Mouse (Mus musculus) lung, postnatal 0 days (tissue): ENCODE measurements around the gene Mgat4a. TPM values are rescaled to one million over a fixed set of nuclear protein-coding genes. Genes with fewer than 3 reads are reported as not detected.

Experiments used
- ATAC-seq: fragments of 200-750 bp; cut with Nextera tagmentation; 2 replicates; pipeline ENCODE4 v1.8.0; 2017; ENCODE audit warnings: moderate library complexity
- DNase-seq: peaks from one replicate; pipeline ENCODE4 v3.0.0-alpha.2; 2016; ENCODE audit warnings: low spot score
- H3K27ac ChIP-seq: fragments of 300-500 bp; sonication (generic); 2 replicates; pipeline ENCODE4 v1.5.1; 2014; ENCODE audit warnings: antibody characterized with exemption, mild to moderate bottlenecking, low read length, mixed read lengths
- H3K27me3 ChIP-seq: fragments of 300-500 bp; sonication (generic); replicated peaks from 2 replicates; pipeline ENCODE4 v1.6.1; 2014; ENCODE audit warnings: low read length, mixed read lengths; ENCODE audit not compliant: insufficient read depth
- H3K36me3 ChIP-seq: fragments of 300-500 bp; sonication (generic); 2 replicates; pipeline ENCODE4 v1.6.1; 2014; ENCODE audit warnings: low read length, mixed read lengths; ENCODE audit not compliant: insufficient read depth
- H3K4me1 ChIP-seq: fragments of 300-500 bp; sonication (generic); 2 replicates; pipeline ENCODE4 v1.6.1; 2014; ENCODE audit warnings: antibody characterized with exemption, low read depth, low read length, mixed read lengths; ENCODE audit not compliant: insufficient read depth
- H3K4me2 ChIP-seq: fragments of 300-500 bp; sonication (generic); replicated peaks from 2 replicates; pipeline ENCODE4 v1.6.1; 2014; ENCODE audit warnings: low read depth, mild to moderate bottlenecking, low read length, moderate library complexity, mixed read lengths
- H3K4me3 ChIP-seq: fragments of 300-500 bp; sonication (generic); 2 replicates; pipeline ENCODE4 v1.5.1; 2014; ENCODE audit warnings: low read depth, low read length
- H3K9ac ChIP-seq: fragments of 300-500 bp; sonication (generic); replicated peaks from 2 replicates; pipeline ENCODE4 v1.6.1; 2014; ENCODE audit warnings: low read depth, mild to moderate bottlenecking
- H3K9me3 ChIP-seq: fragments of 300-500 bp; sonication (generic); 2 replicates; pipeline ENCODE4 v1.6.1; 2016; ENCODE audit warnings: low read length, mixed read lengths
- CTCF ChIP-seq: IDR thresholded peaks from 2 replicates; pipeline ENCODE4 v1.5.1; 2016; ENCODE audit warnings: antibody characterized with exemption, mild to moderate bottlenecking
- EP300 ChIP-seq: IDR thresholded peaks from 2 replicates; pipeline ENCODE4 v1.6.1; 2016; ENCODE audit warnings: antibody characterized with exemption, mild to moderate bottlenecking, control low read depth
- WGBS: fragments of 180-500 bp; shearing (Covaris S2); extraction: QIAGEN DNeasy Blood & Tissue Kit; methylation state at CpG from one replicate; pipeline ENCODE4 v1.1.7; 2014; 5-methylcytosine and 5-hydroxymethylcytosine counted together
- polyA plus RNA-seq: library from polyadenylated mRNA; unstranded; fragments of >200 nt; fragmentation: Nextera tagmentation; extraction: Ambion mirVana; gene quantifications from 2 replicates; pipeline ENCODE4 v1.2.1, GENCODE M21; 2015

The Mgat4a gene
- 5.4 and 6.0 TPM in 2 replicates for polyA plus RNA-seq

DNA sequence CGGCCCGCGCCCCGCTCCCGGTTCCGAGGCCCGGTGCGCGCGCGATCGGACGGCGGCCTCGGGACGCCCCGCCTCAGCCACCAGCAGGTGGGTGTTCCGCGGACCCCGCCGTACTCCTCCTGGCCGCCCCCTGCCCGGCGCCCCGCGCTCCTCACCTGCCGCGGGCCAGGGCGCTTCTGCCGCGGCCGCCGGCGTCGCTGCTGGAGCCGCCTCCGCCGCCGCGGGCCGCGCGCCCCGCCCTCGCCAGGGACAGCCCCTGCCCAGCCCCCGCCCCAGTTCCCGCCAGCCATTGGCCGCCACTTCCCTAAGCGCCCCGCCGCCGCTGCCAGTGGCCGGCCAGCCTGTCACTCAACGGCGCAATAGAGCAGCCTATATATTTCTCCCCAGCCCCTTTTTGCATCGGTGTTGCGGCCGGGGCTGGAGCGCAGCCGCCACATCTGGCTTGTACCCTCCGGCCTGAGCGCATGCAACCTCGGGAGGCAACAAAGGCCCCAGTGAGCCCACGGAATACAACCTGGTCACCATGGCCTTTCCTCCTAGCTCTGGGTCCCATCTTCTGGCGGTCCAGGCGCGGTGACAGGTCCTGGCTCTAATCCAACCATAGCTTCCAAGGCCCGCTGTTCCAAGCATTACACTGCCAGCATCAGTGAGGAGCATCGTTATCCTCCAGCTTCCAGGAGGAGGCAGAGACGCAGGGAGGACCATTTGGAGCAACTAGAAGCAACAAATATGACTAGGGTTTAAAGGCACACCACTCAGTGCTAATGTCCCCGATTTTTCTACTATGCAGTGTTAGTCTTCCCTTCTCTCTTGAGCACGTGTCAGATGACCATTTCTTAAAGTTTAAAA is at the start of gene Mgat4a:
Gene Mgat4a, minus strand, starts transcription at position 207 of the 849 bp plus-strand sequence.
- peak within 1 kb of the TSS; percentile 99 for H3K4me2 ChIP-seq
- no peak for TF ChIP-seq EP300
- TF ChIP-seq CTCF, result no peak
- no peak within 1 kb of the TSS for H3K27ac ChIP-seq
- no peaks in the 10 kb centered on the region for H3K4me1 ChIP-seq
- no peaks in the 10 kb centered on the region for H3K36me3 ChIP-seq
- WGBS, result 4% methylated on average over 38 of the region's 72 CpGs
- no peaks in the 10 kb centered on the region for H3K27me3 ChIP-seq
- no peaks in the 10 kb centered on the region for H3K9me3 ChIP-seq
- ATAC-seq (peak; percentile 99), DNase-seq (peak; percentile 95)
- peak within 1 kb of the TSS; percentile 52 for H3K9ac ChIP-seq
- H3K4me3 ChIP-seq, result peak within 1 kb of the TSS; percentile 80

GRCm38 (mm10) chr1:37585809-37586480 is 45.1 kb upstream of the Mgat4a start:
- Histone ChIP-seq H3K27ac (no peak overlapping the region), H3K4me3 (no peak overlapping the region), H3K4me2 (no peak overlapping the region), H3K36me3 (no peaks in the 10 kb centered on the region), H3K9me3 (no peaks in the 10 kb centered on the region), H3K9ac (no peak overlapping the region), H3K27me3 (no peaks in the 10 kb centered on the region), H3K4me1 (no peaks in the 10 kb centered on the region; the same call in 1 of the 2 replicates)
- ATAC-seq (0 out of 2 replicates have a peak, but pooled peaks have one; percentile 23), DNase-seq (peak; percentile 23)
- TF ChIP-seq CTCF (no peak), EP300 (no peak)
- WGBS, result 64% methylated on average over 13 of the region's 13 CpGs

DNA sequence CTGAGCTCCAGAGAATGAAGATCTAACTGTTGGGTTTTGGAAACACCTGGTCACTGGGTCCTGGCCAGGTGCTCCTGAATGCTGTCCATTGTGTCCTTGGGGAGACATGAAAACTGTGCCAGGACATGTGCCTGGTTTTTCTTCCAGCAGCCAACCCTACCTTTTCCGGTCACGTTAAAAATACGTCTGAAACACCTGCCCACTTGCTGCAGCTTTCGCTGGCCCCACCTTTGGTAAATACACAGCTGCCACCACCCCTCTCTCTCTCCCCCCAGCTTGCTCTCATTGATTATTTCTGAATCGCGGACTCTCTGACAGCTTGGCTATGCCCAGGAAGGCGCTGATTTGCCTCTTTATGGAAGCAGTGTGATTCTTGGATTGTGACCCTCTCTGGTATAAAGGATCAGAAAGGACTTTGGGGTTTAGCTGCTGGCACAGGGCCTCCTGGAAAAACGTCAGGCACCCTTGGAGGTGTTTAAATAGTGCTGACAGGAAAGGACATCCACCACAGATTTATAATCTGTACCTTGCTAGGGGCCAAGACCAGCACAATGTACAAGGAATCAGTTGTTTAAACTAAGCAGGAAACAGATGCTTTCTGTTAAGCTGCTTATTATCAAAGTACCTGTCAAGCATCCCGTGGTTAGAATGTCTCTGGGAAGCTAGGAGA is 43.1 kb upstream of the Mgat4a start:
- Histone ChIP-seq H3K36me3 (no peaks in the 10 kb centered on the region), H3K4me2 (no peak overlapping the region; the same call in 1 of the 2 replicates), H3K27ac (no peak overlapping the region), H3K4me3 (no peak overlapping the region), H3K9ac (no peak overlapping the region), H3K27me3 (no peaks in the 10 kb centered on the region), H3K9me3 (no peaks in the 10 kb centered on the region), H3K4me1 (no peaks in the 10 kb centered on the region; the same call in 1 of the 2 replicates)
- ATAC-seq (no peak), DNase-seq (peak; percentile 28)
- WGBS, result 37% methylated on average over 9 of the region's 9 CpGs
- TF ChIP-seq CTCF, result no peak
- TF ChIP-seq EP300, result no peak

GRCm38 (mm10) chr1:37583167-37583566 is 42.4 kb upstream of the Mgat4a start:
- Histone ChIP-seq H3K4me2 (no peak overlapping the region), H3K4me1 (no peaks in the 10 kb centered on the region; the same call in 1 of the 2 replicates), H3K4me3 (no peak overlapping the region), H3K27ac (no peak overlapping the region), H3K9ac (no peak overlapping the region), H3K36me3 (no peaks in the 10 kb centered on the region), H3K27me3 (no peaks in the 10 kb centered on the region), H3K9me3 (no peaks in the 10 kb centered on the region)
- DNase-seq, result no peak
- ATAC-seq, result no peak
- WGBS, result 83% methylated on average over 8 of the region's 8 CpGs
- no peak for TF ChIP-seq EP300
- TF ChIP-seq CTCF, result no peak

DNA sequence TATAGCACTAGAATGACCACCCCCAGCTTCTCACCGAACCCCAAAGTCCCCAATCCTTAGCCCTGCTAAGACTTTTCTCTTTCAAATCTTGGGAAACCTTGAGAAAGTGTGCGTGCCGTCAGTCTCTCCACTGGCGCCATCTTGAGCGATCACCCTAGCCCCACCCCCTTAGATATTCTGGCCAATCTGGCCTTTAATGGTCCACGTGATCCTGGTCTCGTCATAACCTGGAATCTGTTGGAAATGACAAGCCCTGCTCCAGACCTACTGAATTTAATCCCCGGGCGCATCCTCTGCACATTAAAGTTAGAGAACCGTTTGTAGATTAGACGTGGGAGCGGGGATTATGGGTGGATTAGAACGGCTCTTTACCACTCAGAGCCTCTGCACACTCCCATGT is 38.9 kb upstream of the Mgat4a start:
- no peak overlapping the region for H3K9ac ChIP-seq
- H3K4me3 ChIP-seq, result no peak overlapping the region
- no peak overlapping the region for H3K27ac ChIP-seq
- no peak overlapping the region for H3K4me2 ChIP-seq
- no peaks in the 10 kb centered on the region for H3K36me3 ChIP-seq
- no peaks in the 10 kb centered on the region for H3K27me3 ChIP-seq
- ATAC-seq (no peak), DNase-seq (no peak)
- no peaks in the 10 kb centered on the region; the same call in 1 of the 2 replicates for H3K4me1 ChIP-seq
- TF ChIP-seq CTCF (no peak), EP300 (no peak)
- WGBS, result 93% methylated on average over 13 of the region's 13 CpGs
- no peaks in the 10 kb centered on the region for H3K9me3 ChIP-seq
